Mouse (Mus musculus): Measurements from ENCODE around the gene Bahcc1.
A peak's percentile ranks its signal among the peaks of the same experiment; 100 is the strongest.

The Bahcc1 gene

DNA sequence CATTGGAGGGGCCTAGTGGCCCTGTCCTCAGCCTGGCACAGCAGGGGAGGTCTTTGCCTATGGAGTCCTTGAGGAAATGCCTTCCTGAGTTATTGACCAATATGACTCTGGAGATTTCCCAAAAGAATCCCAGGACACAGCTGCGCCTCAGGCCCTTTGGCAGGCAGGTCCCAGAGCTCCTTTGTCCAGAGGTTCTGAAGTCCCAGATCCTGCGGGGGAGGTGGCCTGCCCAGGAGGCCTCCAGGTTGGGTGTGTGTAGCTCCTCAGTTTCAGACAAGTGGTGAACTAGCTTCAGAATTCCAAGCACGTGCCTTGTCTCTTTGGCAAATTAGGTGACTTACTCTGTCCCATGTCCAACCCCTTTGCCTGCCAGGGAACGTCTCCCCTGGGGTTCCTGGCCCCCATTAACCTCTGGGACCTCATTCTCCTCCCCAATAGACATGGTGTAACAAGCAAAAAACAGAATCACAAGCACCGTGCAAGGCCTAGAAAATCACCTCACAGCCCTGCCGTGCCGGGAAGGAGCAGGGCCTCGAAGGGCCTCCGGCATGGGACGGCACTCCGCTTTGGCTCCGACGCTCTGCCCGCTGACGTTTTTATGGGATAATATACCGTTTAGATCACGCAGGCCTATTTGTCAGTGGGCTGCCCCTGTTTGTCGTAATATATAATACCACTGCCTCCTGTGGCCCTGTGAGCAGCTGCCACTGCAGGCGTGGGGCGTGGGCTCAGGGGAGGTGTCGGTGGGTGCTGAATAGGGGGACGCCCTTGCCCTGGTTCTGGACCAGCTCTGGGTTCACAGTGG lies 10.2 kb downstream of the Bahcc1 start:
- DNase-seq: no peak

- DNase-seq: no peak
These were observed 10.7 kb downstream of the Bahcc1 start for GRCm38 (mm10) chr11:120243531-120243820.

GRCm38 (mm10) chr11:120248160-120248793 lies 15.5 kb downstream of the Bahcc1 start:
- DNase-seq: no peak

DNA sequence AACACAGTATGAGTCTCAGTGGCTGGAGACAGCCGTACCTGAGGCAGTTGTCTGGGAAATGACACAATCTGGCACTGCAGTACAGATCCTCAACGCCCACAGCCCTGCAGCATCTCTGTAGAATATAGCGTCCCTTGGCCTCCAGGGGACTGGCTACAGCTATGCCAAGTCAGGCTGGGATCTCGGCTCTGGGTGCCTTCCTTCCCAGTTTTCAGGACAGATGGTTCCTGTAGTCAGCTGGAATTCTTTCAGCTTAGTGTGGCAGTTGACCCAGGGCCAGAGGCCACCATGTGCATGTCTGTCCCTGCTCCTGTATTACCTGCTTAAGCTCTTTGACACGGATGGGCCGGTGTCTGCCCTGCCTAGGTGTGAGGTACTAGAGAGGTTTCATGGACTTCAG lies 16.2 kb downstream of the Bahcc1 start:
- no peak for DNase-seq

DNA sequence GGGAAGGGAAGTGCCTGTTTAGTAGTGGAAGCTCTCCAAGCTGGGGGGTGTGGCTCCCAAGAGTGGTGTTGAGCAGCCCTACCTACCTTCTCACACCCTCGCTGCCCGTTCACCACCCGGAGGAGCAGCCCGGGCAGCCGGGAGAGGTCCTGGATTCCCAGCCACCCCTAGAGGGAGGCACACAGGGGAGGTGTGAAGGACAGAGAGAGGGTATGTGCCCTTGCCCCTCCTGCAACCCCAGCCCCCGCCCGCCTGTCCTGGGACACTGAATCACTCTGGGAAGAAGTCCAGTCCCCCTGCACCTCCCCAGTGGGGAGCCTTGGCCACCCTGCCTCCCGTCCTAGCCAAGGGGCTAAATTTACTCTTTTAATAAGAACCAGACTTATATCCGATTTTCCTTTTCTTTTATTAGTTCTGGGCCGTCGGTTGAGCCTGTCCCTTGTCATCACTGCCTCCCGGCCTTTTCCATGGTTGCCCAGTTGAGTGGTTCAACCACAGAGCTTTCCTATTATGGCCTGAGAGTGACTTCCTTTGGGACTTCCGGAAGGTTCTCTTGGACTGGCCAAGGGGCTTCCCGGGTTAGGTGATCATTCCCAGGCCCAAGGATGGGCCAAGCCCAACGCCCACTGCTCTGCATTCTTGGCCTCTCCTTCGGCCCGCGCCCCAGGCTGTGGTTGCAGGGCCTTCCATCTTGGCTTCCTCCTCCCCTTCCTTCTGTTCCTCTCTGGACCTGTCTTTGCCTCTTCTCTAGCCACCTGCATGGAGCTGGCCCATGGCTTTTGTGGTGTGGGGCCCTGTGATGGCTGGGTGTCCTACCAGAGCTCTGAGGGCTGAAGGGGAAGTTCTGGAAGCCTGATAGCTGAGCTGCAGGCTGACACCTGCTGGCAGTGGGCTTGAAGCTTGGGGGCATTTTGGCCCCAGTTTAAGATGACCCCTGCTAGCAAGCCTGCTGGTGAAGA lies 18.5 kb downstream of the Bahcc1 start:
- no peak for DNase-seq

- DNase-seq: no peak
These were observed 19.2 kb downstream of the Bahcc1 start for GRCm38 (mm10) chr11:120251950-120252308.

DNA sequence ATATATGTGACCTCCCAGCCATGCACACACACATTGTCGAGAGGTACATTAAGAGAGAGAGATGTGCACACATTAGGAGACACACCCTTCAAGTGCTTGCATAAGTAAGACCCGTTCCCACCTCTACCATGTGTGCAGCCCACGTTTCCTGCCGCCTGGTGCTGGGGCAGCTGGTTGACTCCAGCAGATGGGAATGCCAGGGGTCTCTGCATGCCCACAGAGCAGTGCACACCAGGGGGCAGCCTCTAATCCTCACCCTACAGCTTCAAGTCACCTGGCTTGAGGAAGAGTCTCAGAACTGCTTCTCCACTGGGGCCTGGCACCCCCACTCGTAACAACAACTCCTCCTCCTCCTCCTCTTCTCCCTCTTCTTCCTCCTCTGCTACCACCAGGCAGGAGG lies 19.7 kb downstream of the Bahcc1 start:
- no peak for DNase-seq

GRCm38 (mm10) chr11:120252843-120253645 lies 20.3 kb downstream of the Bahcc1 start:
- peak; percentile 62 for DNase-seq

GRCm38 (mm10) chr11:120253646-120254315 lies 21.0 kb downstream of the Bahcc1 start:
- no peak for DNase-seq

GRCm38 (mm10) chr11:120254420-120254819 lies 21.7 kb downstream of the Bahcc1 start:
- DNase-seq: no peak

DNA sequence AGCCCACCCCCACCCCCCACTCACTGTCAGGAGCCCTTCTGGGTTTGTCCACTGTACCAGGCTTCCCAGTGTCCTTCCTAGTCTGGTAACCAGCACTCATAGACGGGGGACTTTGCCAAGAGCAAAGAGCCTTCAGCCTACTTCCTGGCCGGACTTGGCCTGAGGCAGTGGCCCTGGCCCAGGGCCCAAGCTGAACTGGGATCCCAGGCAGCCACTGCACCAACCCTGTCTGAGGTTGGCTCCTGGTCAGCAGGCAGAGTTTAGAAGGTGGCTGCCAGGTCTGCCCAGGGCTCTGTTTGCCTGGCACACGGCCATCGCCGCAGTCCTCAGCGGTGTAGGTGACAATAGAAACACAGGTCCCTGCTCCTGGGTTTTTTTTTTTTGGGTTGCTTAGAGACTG lies 22.3 kb downstream of the Bahcc1 start:
- peak; percentile 90 for DNase-seq

- no peak for DNase-seq
These were observed 22.8 kb downstream of the Bahcc1 start for GRCm38 (mm10) chr11:120255499-120255898.

DNA sequence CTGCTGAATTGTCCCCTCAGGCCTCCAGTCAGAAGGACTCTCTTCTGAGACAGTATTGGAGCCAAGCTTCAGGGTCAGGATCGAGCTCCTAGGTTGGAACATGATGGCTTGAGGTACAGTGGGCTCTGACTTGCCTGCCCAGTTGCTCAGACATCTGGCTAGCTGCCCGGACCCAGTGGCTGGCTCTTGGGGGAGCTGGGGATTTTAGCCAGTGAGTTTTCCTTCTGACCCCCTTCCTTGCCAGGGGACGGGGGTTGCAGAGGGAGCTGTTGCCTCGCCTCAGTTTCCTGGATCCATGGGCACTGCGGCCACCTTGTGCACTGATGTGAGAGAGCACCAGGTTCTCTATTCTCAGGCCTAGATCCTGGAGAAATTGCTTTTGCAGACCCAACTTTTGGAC lies 23.4 kb downstream of the Bahcc1 start:
- peak; percentile 29 for DNase-seq

GRCm38 (mm10) chr11:120256543-120256942 lies 23.8 kb downstream of the Bahcc1 start:
- peak; percentile 23 for DNase-seq

DNA sequence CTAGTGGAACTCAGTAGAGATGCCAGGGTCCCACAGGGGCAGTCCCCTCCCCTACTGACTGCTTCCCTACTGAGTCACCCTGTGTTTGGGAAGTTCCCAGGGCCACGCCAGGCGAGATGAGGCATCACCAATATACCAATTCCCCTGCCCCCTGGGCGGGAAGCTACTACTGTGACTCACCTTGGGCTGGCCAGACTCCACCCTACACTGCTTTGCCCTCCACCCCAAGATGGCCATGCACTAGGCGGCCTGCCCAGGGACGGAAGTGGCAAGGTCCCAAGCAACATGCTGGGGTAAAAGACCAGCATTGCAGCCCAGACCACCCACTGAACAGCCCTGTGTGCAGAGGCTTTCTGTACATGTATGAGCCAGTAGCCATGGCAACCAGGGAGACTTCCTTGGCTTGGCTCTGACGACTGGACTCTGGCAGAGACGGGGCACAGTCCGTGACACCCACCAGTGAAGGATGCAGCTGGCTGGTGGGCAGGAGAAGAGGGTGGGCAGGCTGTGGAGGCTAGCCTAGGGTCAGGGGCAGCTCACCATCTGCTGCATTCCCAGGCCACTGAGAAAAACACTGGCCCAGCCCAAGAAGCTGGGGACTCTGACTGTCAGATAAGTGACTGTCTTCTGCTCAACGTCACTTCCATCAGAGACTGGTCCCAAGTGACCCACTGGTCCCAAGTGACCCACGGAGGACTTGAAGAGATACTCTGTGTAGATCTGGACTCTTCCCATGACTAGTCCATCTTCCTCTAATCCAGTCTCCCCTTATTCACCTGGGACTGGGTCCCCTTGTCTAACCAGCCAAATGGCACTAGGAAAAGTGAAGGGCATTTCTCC lies 24.5 kb downstream of the Bahcc1 start:
- DNase-seq: peak; percentile 24

- no peak for DNase-seq
These were observed 25.2 kb downstream of the Bahcc1 start for GRCm38 (mm10) chr11:120257911-120258310.

DNA sequence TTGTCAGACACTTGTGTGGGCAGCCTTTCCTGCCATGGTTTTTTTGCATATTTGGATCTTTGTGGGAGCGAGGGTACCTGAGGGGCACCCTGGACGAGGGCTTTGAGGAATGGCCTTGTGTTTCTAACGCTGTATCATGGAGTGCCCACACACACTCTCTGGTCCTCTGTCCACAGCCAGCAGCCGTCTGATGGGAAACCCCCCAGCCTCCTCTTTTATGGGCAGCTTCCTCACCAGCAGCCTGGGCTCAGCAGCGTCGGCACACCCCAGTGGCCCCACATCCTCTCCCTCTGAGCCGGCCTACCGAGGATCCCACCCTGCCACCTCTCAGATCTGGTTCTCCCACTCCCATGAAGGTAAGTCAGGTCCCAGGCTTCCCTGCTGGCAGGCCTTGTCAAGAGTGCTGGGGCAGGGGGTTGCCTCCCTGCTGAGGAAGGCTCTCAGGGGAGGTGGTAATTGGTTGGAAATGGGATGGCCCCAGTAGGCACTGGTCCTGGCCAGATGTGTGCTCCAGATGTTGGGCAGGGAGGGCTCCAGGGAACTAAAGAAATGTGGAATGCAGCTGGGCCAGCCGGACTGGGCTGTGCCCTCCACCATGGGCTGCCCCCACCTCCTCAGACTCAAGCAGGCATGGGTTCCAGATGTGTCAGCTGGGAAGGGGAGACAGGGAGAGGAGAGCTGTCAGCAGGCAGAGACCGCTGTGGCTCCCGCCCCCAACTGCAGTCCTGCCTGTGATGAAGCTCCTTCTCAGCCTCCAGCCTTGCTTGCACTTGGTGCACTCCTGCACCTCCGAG lies 26.3 kb downstream of the Bahcc1 start:
- no peak for DNase-seq

DNA sequence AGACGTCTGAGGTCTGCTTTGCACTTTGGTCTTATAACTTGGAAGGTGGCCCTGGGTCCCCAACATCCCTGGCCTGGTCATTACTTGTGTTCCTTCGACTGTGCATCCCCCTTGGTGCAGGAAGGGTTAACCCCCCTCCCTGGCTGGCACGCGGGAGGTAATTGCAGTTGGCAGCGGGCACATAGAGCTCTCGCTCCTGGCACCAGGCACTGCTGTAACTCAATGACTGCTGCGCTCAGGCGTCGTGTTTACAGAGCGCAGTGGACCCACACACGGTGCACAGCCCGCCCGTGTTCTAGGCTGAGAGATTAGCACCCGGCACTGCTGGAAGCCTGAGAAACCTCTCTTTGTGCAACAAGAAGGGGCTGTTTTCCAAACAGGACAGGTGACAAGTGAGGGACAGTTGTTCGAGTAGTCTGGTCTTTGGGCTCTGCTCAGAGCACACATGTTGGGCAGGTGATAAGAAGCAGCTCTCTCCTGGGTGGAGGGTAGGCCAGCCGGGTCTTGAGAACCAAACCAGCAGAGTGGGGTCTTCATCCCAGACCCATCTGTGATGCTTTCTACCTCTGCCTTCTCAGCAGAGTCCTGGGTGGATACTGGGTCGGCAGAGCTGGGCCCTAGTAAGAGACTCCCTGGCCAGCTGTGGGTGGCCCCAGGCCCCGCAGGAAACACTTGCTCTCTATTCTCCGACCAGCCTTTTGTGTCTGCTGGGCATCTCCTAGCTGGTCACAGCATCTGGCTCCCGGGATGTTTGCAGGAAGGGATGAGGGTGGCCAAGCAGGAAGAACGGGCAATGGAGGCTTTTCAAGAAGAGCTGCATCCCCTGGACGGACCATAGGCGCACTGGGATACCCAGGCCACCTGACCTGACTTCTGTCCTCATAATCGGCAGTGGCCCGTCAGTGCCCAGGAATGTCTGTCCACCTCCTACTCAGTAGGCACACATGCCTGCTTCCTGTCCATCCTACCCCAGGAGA lies 27.3 kb downstream of the Bahcc1 start:
- peak; percentile 70 for DNase-seq

GRCm38 (mm10) chr11:120260769-120261150 lies 28.0 kb downstream of the Bahcc1 start:
- no peak for DNase-seq

Data from kidney, postnatal 10 days (tissue).